Mouse (Mus musculus): ENCODE measurements around the gene Arih2.
A peak's percentile ranks its signal among the peaks of the same experiment; 100 is the strongest.
"Not testable (repeated sequence)": the region's sequence is repeated elsewhere in the genome, so short reads cannot be mapped to it uniquely, and the experiment has no call there.

Arih2 gene

GRCm38 (mm10) chr9:108649561-108650440, 615 bp upstream of the Arih2 start:
- no peak for DNase-seq (ENCODE audit: low read depth, low spot score)

GRCm38 (mm10) chr9:108648166-108648565, 1.0 kb downstream of the Arih2 start:
- DNase-seq (ENCODE audit: low read depth, low spot score): no peak

GRCm38 (mm10) chr9:108639825-108640224, 9.4 kb downstream of the Arih2 start:
- no peak for DNase-seq (ENCODE audit: low read depth, low spot score)

GRCm38 (mm10) chr9:108635415-108635814, 13.8 kb downstream of the Arih2 start:
- no peak for DNase-seq (ENCODE audit: low read depth, low spot score)

GRCm38 (mm10) chr9:108633846-108634245, 15.3 kb downstream of the Arih2 start:
- no peak for DNase-seq (ENCODE audit: low read depth, low spot score)

GRCm38 (mm10) chr9:108632375-108632774, 16.8 kb downstream of the Arih2 start:
- no peak for DNase-seq (ENCODE audit: low read depth, low spot score)

- no peak for DNase-seq (ENCODE audit: low read depth, low spot score)
These were observed 17.4 kb downstream of the Arih2 start for GRCm38 (mm10) chr9:108631631-108632256.

- DNase-seq (ENCODE audit: low read depth, low spot score): no peak
These were observed 18.5 kb downstream of the Arih2 start for GRCm38 (mm10) chr9:108630683-108631082.

GRCm38 (mm10) chr9:108628141-108628540, 21.0 kb downstream of the Arih2 start:
- no peak for DNase-seq (ENCODE audit: low read depth, low spot score)

- DNase-seq (ENCODE audit: low read depth, low spot score): no peak
These were observed 22.7 kb downstream of the Arih2 start for GRCm38 (mm10) chr9:108626498-108626897.

- DNase-seq (ENCODE audit: low read depth, low spot score): no peak
These were observed 31.9 kb downstream of the Arih2 start for GRCm38 (mm10) chr9:108617301-108617700.

- no peak for DNase-seq (ENCODE audit: low read depth, low spot score)
These were observed 37.7 kb downstream of the Arih2 start for GRCm38 (mm10) chr9:108611488-108611887.

GRCm38 (mm10) chr9:108608889-108609288, 40.3 kb downstream of the Arih2 start:
- DNase-seq (ENCODE audit: low read depth, low spot score): no peak

- not testable (repeated sequence) for DNase-seq (ENCODE audit: low read depth, low spot score)
These were observed 41.3 kb downstream of the Arih2 start for GRCm38 (mm10) chr9:108607929-108608328.

- DNase-seq (ENCODE audit: low read depth, low spot score): no peak
These were observed 47.2 kb downstream of the Arih2 start for GRCm38 (mm10) chr9:108601986-108602385.

GRCm38 (mm10) chr9:108600011-108600410, 49.2 kb downstream of the Arih2 start:
- no peak for DNase-seq (ENCODE audit: low read depth, low spot score)

- DNase-seq (ENCODE audit: low read depth, low spot score): no peak
These were observed 50.1 kb downstream of the Arih2 start for GRCm38 (mm10) chr9:108599021-108599566.

GRCm38 (mm10) chr9:108596998-108597764, 52.0 kb downstream of the Arih2 start, which contains the start of gene P4htm:
P4htm (minus strand) TSS chr9:108597667.
- peak; percentile 67 for DNase-seq (ENCODE audit: low read depth, low spot score)

- no peak for DNase-seq (ENCODE audit: low read depth, low spot score)
These were observed 54.8 kb downstream of the Arih2 start for GRCm38 (mm10) chr9:108594354-108594753.

- DNase-seq (ENCODE audit: low read depth, low spot score): no peak
These were observed 57.7 kb downstream of the Arih2 start for GRCm38 (mm10) chr9:108591462-108591861.

GRCm38 (mm10) chr9:108589229-108589628, 60.0 kb downstream of the Arih2 start:
- no peak for DNase-seq (ENCODE audit: low read depth, low spot score)

Data from mesoderm, embryonic 11.5 days (tissue).